Mouse (Mus musculus): Measurements from ENCODE around the gene Gm5105. TPM values are rescaled to one million over a fixed set of nuclear protein-coding genes. Genes with fewer than 3 reads are reported as not detected.
A peak's percentile ranks its signal among the peaks of the same experiment; 100 is the strongest.

Gene Gm5105
- polyA plus RNA-seq, 1 experiment from 2014 or later: 0.19 TPM

- no peak overlapping the region for H3K4me3 ChIP-seq (replicated peaks; ENCODE audit: low read length)
- no peak overlapping the region for H3K9ac ChIP-seq (ENCODE audit: low read length)
- peaks cover 19% of the 10 kb centered on the region; the same call in 1 of the 2 replicates for H3K4me1 ChIP-seq (ENCODE audit: control insufficient read depth, insufficient read depth, low read length)
- no peak overlapping the region for H3K4me2 ChIP-seq (ENCODE audit: low read depth, low read length)
- WGBS: 73% methylated on average over 4 of the region's 4 CpGs
- H3K9me3 ChIP-seq (replicated peaks; ENCODE audit: control insufficient read depth, low read length): no peaks in the 10 kb centered on the region
- no peak overlapping the region for H3K27ac ChIP-seq (ENCODE audit: low read length)
- H3K36me3 ChIP-seq (ENCODE audit: control insufficient read depth, insufficient read depth, low read length): no peaks in the 10 kb centered on the region
- ATAC-seq (ENCODE audit: insufficient read depth, low FRiP score): no peak
- H3K27me3 ChIP-seq (ENCODE audit: control insufficient read depth, insufficient read depth, low read length): no peaks in the 10 kb centered on the region; the same call in 1 of the 2 replicates
These were observed 4.5 kb downstream of the Gm5105 start for GRCm38 (mm10) chr3:138062673-138063072.

DNA sequence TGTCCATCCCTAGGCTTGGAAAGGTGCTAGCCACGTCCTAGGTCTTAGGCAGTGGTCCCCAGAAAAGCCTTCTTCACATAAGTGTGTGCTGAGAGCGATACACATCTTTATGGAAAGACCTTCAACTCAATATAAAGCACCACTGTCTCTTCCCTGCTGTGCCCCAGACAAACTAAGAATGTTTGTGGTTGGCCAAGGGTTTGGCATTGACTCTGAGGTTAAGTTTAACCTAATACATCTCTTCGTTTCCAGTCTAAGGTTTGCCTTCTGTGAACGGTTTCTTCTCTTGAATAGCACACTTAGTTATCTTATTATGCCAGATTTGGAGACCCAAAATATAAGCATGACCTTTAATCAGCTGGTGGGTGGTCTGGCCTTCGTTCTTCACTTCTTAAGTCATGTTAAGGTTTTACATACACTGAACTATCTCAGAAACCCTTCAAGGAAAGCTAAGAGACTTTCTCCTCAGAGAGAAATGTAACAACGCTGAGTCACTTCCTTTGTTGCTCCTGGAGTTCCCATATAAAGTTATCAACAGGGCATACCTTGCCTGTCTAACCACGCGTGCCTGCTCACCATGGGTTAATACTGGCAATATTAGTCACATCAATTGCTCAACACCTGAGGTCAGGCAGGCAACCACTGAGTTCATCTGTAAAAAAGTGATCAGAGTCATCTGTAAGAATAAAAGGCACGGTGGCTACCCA lies 5.8 kb downstream of the Gm5105 start:
- Histone ChIP-seq H3K9ac (ENCODE audit: low read length) (no peak overlapping the region), H3K27ac (ENCODE audit: low read length) (no peak overlapping the region), H3K4me3 (replicated peaks; ENCODE audit: low read length) (no peak overlapping the region), H3K4me1 (ENCODE audit: control insufficient read depth, insufficient read depth, low read length) (peaks cover 29% of the 10 kb centered on the region), H3K4me2 (ENCODE audit: low read depth, low read length) (no peak overlapping the region), H3K27me3 (ENCODE audit: control insufficient read depth, insufficient read depth, low read length) (no peaks in the 10 kb centered on the region; the same call in 1 of the 2 replicates), H3K36me3 (ENCODE audit: control insufficient read depth, insufficient read depth, low read length) (no peaks in the 10 kb centered on the region), H3K9me3 (replicated peaks; ENCODE audit: control insufficient read depth, low read length) (no peaks in the 10 kb centered on the region)
- no peak for ATAC-seq (ENCODE audit: insufficient read depth, low FRiP score)
- WGBS: 78% methylated on average over 9 of the region's 9 CpGs

GRCm38 (mm10) chr3:138060429-138060828 lies 6.8 kb downstream of the Gm5105 start:
- WGBS: 91% methylated on average over 7 of the region's 7 CpGs
- Histone ChIP-seq H3K9ac (ENCODE audit: low read length) (no peak overlapping the region), H3K4me1 (ENCODE audit: control insufficient read depth, insufficient read depth, low read length) (peaks cover 29% of the 10 kb centered on the region), H3K4me3 (replicated peaks; ENCODE audit: low read length) (no peak overlapping the region), H3K27me3 (ENCODE audit: control insufficient read depth, insufficient read depth, low read length) (no peaks in the 10 kb centered on the region; the same call in 1 of the 2 replicates), H3K4me2 (ENCODE audit: low read depth, low read length) (no peak overlapping the region), H3K9me3 (replicated peaks; ENCODE audit: control insufficient read depth, low read length) (no peaks in the 10 kb centered on the region), H3K36me3 (ENCODE audit: control insufficient read depth, insufficient read depth, low read length) (no peaks in the 10 kb centered on the region), H3K27ac (ENCODE audit: low read length) (no peak overlapping the region)
- ATAC-seq (ENCODE audit: insufficient read depth, low FRiP score): no peak

DNA sequence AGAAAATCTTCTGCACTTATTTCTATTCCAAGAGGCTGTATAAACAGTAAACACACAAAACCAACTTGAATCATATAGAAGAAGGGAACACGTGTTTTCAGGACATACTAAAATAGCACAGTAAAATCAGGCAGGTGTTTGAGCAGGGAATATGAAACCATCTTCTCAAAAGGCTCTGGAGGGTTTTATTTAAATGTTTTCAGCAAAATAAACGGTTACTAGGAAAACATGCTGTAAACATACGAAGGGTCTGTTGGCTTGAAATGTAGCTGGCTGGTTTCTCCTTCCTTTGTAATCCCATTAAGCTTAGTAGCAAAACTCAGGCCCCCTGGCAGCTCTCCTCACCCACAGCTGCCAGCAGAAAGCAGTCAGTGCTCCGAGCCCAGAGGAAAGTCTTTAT lies 9.0 kb downstream of the Gm5105 start:
- Histone ChIP-seq H3K9me3 (replicated peaks; ENCODE audit: control insufficient read depth, low read length) (no peaks in the 10 kb centered on the region), H3K27me3 (ENCODE audit: control insufficient read depth, insufficient read depth, low read length) (no peaks in the 10 kb centered on the region), H3K4me2 (ENCODE audit: low read depth, low read length) (no peak overlapping the region), H3K36me3 (ENCODE audit: control insufficient read depth, insufficient read depth, low read length) (no peaks in the 10 kb centered on the region), H3K9ac (ENCODE audit: low read length) (no peak overlapping the region), H3K4me1 (ENCODE audit: control insufficient read depth, insufficient read depth, low read length) (peaks cover 15% of the 10 kb centered on the region), H3K4me3 (replicated peaks; ENCODE audit: low read length) (no peak overlapping the region), H3K27ac (ENCODE audit: low read length) (peak overlapping the region; percentile 57)
- ATAC-seq (ENCODE audit: insufficient read depth, low FRiP score): no peak
- WGBS: 61% methylated on average over 4 of the region's 4 CpGs

- Histone ChIP-seq H3K4me3 (replicated peaks; ENCODE audit: low read length) (no peak overlapping the region), H3K9me3 (replicated peaks; ENCODE audit: control insufficient read depth, low read length) (no peaks in the 10 kb centered on the region), H3K4me1 (ENCODE audit: control insufficient read depth, insufficient read depth, low read length) (peaks cover 15% of the 10 kb centered on the region), H3K27ac (ENCODE audit: low read length) (peak overlapping the region; percentile 31; the same call in 1 of the 2 replicates), H3K36me3 (ENCODE audit: control insufficient read depth, insufficient read depth, low read length) (no peaks in the 10 kb centered on the region), H3K9ac (ENCODE audit: low read length) (no peak overlapping the region), H3K4me2 (ENCODE audit: low read depth, low read length) (no peak overlapping the region), H3K27me3 (ENCODE audit: control insufficient read depth, insufficient read depth, low read length) (no peaks in the 10 kb centered on the region)
- 37% methylated on average over 7 of the region's 7 CpGs for WGBS
- peak; percentile 19; the same call in 1 of the 2 replicates for ATAC-seq (ENCODE audit: insufficient read depth, low FRiP score)
These were observed 10.2 kb downstream of the Gm5105 start for GRCm38 (mm10) chr3:138056976-138057375.

DNA sequence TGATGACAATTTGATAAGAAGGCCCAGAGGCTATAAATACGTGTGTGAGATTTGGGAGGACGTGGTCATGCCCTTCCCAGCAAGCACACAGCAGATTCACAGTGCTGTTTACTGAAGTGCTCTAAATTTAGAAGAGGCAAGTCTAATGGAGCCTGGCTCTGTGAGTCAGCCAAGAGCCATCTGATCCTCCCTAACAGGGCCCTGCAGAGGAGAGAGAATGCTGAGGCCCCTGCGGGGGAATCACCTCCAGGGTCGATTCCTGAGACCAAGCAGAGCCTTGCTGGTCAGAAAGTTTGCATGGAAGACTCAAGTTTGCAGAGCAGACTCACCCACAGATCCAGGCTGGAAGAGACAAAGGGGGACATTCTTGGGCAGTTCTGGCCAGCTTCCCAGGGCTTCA lies 13.2 kb downstream of the Gm5105 start:
- peak; percentile 86 for ATAC-seq (ENCODE audit: insufficient read depth, low FRiP score)
- Histone ChIP-seq H3K4me2 (ENCODE audit: low read depth, low read length) (peak overlapping the region; percentile 5; the same call in 1 of the 2 replicates), H3K27ac (ENCODE audit: low read length) (peak overlapping the region; percentile 70), H3K9me3 (replicated peaks; ENCODE audit: control insufficient read depth, low read length) (no peaks in the 10 kb centered on the region), H3K4me3 (replicated peaks; ENCODE audit: low read length) (no peak overlapping the region), H3K36me3 (ENCODE audit: control insufficient read depth, insufficient read depth, low read length) (no peaks in the 10 kb centered on the region), H3K9ac (ENCODE audit: low read length) (peak overlapping the region; percentile 13; the same call in 1 of the 2 replicates), H3K27me3 (ENCODE audit: control insufficient read depth, insufficient read depth, low read length) (no peaks in the 10 kb centered on the region), H3K4me1 (ENCODE audit: control insufficient read depth, insufficient read depth, low read length) (peaks cover 13% of the 10 kb centered on the region)
- 9% methylated on average over 4 of the region's 4 CpGs for WGBS

DNA sequence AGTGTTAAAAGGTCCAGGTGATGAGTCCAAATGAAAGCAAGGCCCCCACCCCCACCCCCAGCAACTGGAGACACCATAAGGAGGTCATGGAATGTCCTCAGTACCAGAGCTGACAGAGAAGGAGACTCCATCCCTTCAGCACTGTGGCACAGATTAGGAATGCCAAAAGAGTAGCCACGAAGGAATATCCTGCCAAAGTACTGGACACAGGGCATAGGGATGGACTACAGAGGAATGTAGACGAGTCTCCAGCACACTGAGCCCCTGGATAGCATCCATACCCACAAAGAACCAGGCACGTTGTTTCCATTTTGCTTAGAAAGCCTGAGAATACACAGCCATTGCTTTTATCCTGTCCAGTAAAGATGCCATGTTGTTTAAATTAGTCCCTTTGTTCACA lies 15.8 kb downstream of the Gm5105 start:
- no peaks in the 10 kb centered on the region for H3K36me3 ChIP-seq (ENCODE audit: control insufficient read depth, insufficient read depth, low read length)
- ATAC-seq (ENCODE audit: insufficient read depth, low FRiP score): no peak
- WGBS: 72% methylated on average over 3 of the region's 3 CpGs
- H3K9ac ChIP-seq (ENCODE audit: low read length): no peak overlapping the region
- H3K4me1 ChIP-seq (ENCODE audit: control insufficient read depth, insufficient read depth, low read length): peaks cover under 1% of the 10 kb centered on the region; the same call in 1 of the 2 replicates
- H3K4me2 ChIP-seq (ENCODE audit: low read depth, low read length): no peak overlapping the region
- H3K9me3 ChIP-seq (replicated peaks; ENCODE audit: control insufficient read depth, low read length): no peaks in the 10 kb centered on the region
- H3K4me3 ChIP-seq (replicated peaks; ENCODE audit: low read length): no peak overlapping the region
- H3K27ac ChIP-seq (ENCODE audit: low read length): no peak overlapping the region
- H3K27me3 ChIP-seq (ENCODE audit: control insufficient read depth, insufficient read depth, low read length): no peaks in the 10 kb centered on the region

DNA sequence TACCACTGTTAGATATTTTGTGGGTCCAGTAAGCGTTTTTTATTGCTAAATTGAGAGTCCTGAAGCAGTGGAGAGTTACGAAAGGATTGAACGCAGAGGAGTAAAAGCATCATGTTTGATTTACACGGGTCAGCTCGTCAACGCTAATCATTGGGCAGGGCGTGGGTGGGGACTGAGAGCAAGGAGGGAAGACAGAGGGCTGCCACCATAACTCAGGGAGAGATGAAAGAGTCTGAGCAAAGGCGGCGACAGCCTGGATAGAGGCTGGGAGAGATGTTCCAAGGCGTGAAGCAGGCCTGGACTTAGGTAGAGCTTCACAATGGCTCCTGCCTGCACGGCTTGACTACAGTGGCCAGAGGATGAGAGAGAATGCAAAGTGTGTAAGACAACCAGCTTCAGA lies 16.4 kb downstream of the Gm5105 start:
- no peak for ATAC-seq (ENCODE audit: insufficient read depth, low FRiP score)
- H3K4me3 ChIP-seq (replicated peaks; ENCODE audit: low read length): no peak overlapping the region
- H3K4me1 ChIP-seq (ENCODE audit: control insufficient read depth, insufficient read depth, low read length): no peaks in the 10 kb centered on the region
- 72% methylated on average over 11 of the region's 11 CpGs for WGBS
- no peaks in the 10 kb centered on the region for H3K27me3 ChIP-seq (ENCODE audit: control insufficient read depth, insufficient read depth, low read length)
- no peak overlapping the region for H3K9ac ChIP-seq (ENCODE audit: low read length)
- H3K9me3 ChIP-seq (replicated peaks; ENCODE audit: control insufficient read depth, low read length): no peaks in the 10 kb centered on the region
- no peak overlapping the region for H3K4me2 ChIP-seq (ENCODE audit: low read depth, low read length)
- no peaks in the 10 kb centered on the region for H3K36me3 ChIP-seq (ENCODE audit: control insufficient read depth, insufficient read depth, low read length)
- no peak overlapping the region for H3K27ac ChIP-seq (ENCODE audit: low read length)

DNA sequence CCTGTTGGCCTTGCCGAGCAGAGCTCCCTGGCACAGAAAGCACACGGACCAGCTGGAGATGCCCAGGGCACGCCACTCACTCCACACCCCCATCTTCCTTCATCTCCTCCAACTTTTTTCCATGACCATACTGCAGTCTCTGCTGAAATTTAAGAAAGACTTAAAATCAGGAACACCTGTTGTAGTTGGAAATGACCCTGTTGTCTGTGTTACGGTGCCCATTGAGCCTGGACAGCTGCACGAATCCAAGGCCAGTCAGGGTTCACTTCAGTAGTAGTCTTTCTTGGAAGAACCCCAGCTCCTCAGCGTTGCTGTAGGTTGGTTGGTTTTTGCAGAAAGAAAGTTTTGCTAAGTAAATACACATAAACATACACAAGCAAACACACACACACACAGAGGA lies 17.6 kb downstream of the Gm5105 start:
- H3K27ac ChIP-seq (ENCODE audit: low read length): no peak overlapping the region
- ATAC-seq (ENCODE audit: insufficient read depth, low FRiP score): no peak
- no peak overlapping the region for H3K9ac ChIP-seq (ENCODE audit: low read length)
- no peaks in the 10 kb centered on the region for H3K27me3 ChIP-seq (ENCODE audit: control insufficient read depth, insufficient read depth, low read length)
- no peak overlapping the region for H3K4me2 ChIP-seq (ENCODE audit: low read depth, low read length)
- H3K4me3 ChIP-seq (replicated peaks; ENCODE audit: low read length): no peak overlapping the region
- 90% methylated on average over 6 of the region's 6 CpGs for WGBS
- no peaks in the 10 kb centered on the region for H3K9me3 ChIP-seq (replicated peaks; ENCODE audit: control insufficient read depth, low read length)
- no peaks in the 10 kb centered on the region for H3K36me3 ChIP-seq (ENCODE audit: control insufficient read depth, insufficient read depth, low read length)
- no peaks in the 10 kb centered on the region for H3K4me1 ChIP-seq (ENCODE audit: control insufficient read depth, insufficient read depth, low read length)
